Mouse (Mus musculus) kidney, adult 2 months (tissue): Measurements from ENCODE around the gene Medag. TPM values are rescaled to one million over a fixed set of nuclear protein-coding genes. Genes with fewer than 3 reads are reported as not detected.
A peak's percentile ranks its signal among the peaks of the same experiment; 100 is the strongest.

Experiments used
- DNase-seq: peaks from one replicate; pipeline ENCODE4 v3.0.0; 2021
- H3K27ac ChIP-seq: fragments of 200-500 bp; 2 replicates; pipeline ENCODE4 v1.5.1; 2012; ENCODE audit warnings: low read depth, low read length, control low read depth, inconsistent platforms; ENCODE audit not compliant: insufficient read depth
- H3K27me3 ChIP-seq: fragments of 200-500 bp; replicated peaks from 2 replicates; pipeline ENCODE4 v1.6.1; 2012; ENCODE audit warnings: mild to moderate bottlenecking, moderate library complexity, low read length, inconsistent platforms; ENCODE audit not compliant: control insufficient read depth, insufficient read depth
- H3K36me3 ChIP-seq: fragments of 200-500 bp; 2 replicates; pipeline ENCODE4 v1.6.1; 2012; ENCODE audit warnings: mild to moderate bottlenecking, moderate library complexity, low read length, inconsistent platforms; ENCODE audit not compliant: control insufficient read depth, insufficient read depth
- H3K4me1 ChIP-seq: fragments of 200-500 bp; 2 replicates; pipeline ENCODE4 v1.6.1; 2011; ENCODE audit warnings: low read length; ENCODE audit not compliant: control insufficient read depth, insufficient read depth
- H3K4me3 ChIP-seq: fragments of 200-500 bp; 2 replicates; pipeline ENCODE4 v1.5.1; 2011; ENCODE audit warnings: mild to moderate bottlenecking, low read depth, low read length, control low read depth; ENCODE audit not compliant: insufficient read depth
- CTCF ChIP-seq: fragments of 200-500 bp; conservative IDR thresholded peaks from 2 replicates; pipeline ENCODE4 v1.5.1; 2011; ENCODE audit warnings: low read depth, mild to moderate bottlenecking, control low read depth, low read length, moderate library complexity, mixed read lengths; ENCODE audit not compliant: insufficient read depth, insufficient read length
- POLR2A ChIP-seq: fragments of 200-500 bp; IDR thresholded peaks from one replicate; pipeline ENCODE4 v1.6.1; 2011; ENCODE audit warnings: low read depth, low read length, control low read depth
- WGBS: fragments of 180-500 bp; shearing (Covaris S2); methylation state at CpG from one replicate; pipeline ENCODE4 v1.1.7; 2018; 5-methylcytosine and 5-hydroxymethylcytosine counted together
- polyA plus RNA-seq: library from polyadenylated mRNA; depleted of rRNA; stranded (reverse); fragments of >200 nt; gene quantifications from 2 replicates; pipeline ENCODE4 v1.2.3, GENCODE M21; 2012; rRNA removed

The Medag gene
- polyA plus RNA-seq, 1 experiment = 0.61 TPM

DNA sequence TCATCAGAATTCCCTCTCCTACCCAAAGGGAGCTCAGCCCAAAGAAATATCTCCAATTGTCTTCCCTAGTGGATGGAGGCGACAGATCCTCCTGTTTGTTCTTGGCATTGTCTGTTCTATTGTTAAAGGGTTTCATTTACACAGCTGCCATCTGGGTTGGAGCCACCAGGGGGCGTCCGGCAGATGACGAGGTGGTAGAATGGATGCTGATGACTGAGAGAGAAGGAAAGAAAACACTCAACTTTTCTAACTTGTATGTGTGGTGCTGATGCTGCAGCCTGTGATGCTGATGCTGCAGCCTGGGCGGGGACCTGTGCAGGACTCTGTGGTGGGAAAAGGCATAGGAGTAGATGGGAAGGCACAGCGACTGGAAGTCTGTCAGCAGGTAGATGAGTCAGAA, 42.7 kb downstream of the Medag start:
- WGBS = 33% methylated on average over 6 of the region's 6 CpGs
- H3K4me1 ChIP-seq = no peaks in the 10 kb centered on the region
- H3K27me3 ChIP-seq = no peaks in the 10 kb centered on the region
- no peak overlapping the region for H3K27ac ChIP-seq
- no peak overlapping the region for H3K4me3 ChIP-seq
- peak; percentile 81 for TF ChIP-seq CTCF
- no peak for TF ChIP-seq POLR2A
- H3K36me3 ChIP-seq = no peaks in the 10 kb centered on the region
- peak; percentile 74 for DNase-seq

DNA sequence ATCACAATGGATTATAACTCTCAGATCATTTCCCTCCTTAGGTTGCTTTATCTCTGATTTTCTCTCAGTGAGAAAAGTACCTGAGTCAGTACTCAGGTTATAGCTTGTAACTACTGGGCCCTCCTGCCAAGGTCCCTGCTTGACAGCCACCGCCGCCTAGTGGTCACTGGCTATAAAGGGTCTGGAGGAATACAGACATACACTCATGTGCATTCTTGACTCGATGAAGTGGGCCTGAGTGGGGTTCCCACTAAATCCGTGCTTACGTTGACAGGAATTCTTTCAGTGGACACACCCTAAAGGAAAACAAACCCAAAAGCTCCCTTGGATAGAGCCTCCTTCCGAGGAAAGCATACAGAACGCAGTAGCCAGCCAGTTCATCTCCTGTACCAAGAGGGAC, 45.0 kb downstream of the Medag start:
- WGBS = 89% methylated on average over 7 of the region's 7 CpGs
- Histone ChIP-seq H3K27ac (no peak overlapping the region), H3K27me3 (no peaks in the 10 kb centered on the region), H3K4me1 (no peaks in the 10 kb centered on the region), H3K36me3 (no peaks in the 10 kb centered on the region), H3K4me3 (no peak overlapping the region)
- TF ChIP-seq CTCF (no peak), POLR2A (no peak)
- no peak for DNase-seq

DNA sequence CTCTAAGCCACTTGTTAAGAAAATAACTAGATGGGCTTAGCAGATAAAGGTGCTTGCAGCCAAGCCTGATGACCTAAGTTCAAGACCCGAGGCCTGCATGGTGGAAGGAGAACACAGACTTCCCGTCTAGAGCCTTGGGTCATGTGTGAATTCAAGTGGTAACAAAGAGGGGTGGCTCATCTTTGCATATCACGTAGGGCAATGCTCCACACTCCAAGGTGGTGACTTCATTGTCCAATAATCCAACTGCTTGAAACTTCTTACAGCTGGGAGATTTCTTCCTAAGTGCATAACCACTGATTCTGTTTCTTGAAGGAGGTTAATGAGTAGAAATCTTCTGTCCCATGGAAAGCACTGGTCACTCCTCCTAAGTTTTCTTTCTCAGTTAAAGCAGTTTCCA, 50.5 kb downstream of the Medag start:
- H3K27ac ChIP-seq = no peak overlapping the region
- H3K27me3 ChIP-seq = no peaks in the 10 kb centered on the region
- H3K36me3 ChIP-seq = no peaks in the 10 kb centered on the region
- TF ChIP-seq CTCF (no peak), POLR2A (no peak)
- no peak overlapping the region for H3K4me3 ChIP-seq
- DNase-seq = no peak
- 76% methylated on average over 3 of the region's 3 CpGs for WGBS
- no peaks in the 10 kb centered on the region for H3K4me1 ChIP-seq

DNA sequence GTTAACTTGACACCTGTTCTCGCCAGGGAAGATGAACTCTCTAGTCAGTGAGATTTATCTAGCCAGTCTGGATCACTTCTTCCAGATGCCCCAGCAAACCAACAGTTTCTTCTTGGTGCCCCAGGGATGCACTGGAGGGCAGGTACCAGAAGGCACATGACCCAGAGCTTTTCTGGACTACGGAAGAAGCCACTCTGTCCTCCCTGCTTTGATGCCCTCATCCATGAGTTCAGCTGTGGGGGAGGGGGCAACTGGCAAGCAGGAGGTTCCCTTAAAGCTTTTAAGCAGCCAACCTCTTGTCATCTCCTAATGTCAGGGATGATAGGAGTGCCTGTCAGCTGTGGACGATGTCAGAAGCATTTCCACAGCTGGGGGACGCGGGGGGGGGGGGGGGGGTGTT, 53.8 kb downstream of the Medag start:
- DNase-seq = no peak
- no peaks in the 10 kb centered on the region for H3K27me3 ChIP-seq
- WGBS = 41% methylated on average over 5 of the region's 5 CpGs
- no peaks in the 10 kb centered on the region for H3K4me1 ChIP-seq
- no peak for TF ChIP-seq CTCF
- no peak for TF ChIP-seq POLR2A
- H3K27ac ChIP-seq = no peak overlapping the region
- no peak overlapping the region for H3K4me3 ChIP-seq
- H3K36me3 ChIP-seq = no peaks in the 10 kb centered on the region

DNA sequence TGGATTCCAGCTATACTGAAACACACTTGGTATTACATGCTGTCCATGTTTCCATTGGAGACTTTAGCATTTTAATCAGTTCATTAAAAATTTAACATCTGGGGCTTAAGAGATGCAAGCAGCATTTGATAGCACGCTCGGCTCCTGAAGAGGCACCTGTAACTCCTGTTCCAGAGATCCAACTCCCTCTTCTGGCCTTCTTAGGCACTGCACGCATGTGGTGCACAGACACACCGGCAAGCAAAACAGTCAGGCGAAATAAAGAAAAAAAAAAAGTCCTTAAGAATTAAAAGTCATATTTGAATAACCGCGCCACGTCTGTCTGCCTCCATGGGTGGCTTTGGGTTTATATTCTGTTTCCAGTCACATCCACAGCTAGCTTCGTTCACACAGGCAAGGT, 62.6 kb downstream of the Medag start:
- H3K27me3 ChIP-seq = no peaks in the 10 kb centered on the region; the same call in 1 of the 2 replicates
- H3K36me3 ChIP-seq = no peaks in the 10 kb centered on the region
- TF ChIP-seq CTCF (no peak), POLR2A (no peak)
- 97% methylated on average over 9 of the region's 9 CpGs for WGBS
- no peak overlapping the region for H3K27ac ChIP-seq
- no peak for DNase-seq
- no peak overlapping the region for H3K4me3 ChIP-seq
- no peaks in the 10 kb centered on the region for H3K4me1 ChIP-seq

DNA sequence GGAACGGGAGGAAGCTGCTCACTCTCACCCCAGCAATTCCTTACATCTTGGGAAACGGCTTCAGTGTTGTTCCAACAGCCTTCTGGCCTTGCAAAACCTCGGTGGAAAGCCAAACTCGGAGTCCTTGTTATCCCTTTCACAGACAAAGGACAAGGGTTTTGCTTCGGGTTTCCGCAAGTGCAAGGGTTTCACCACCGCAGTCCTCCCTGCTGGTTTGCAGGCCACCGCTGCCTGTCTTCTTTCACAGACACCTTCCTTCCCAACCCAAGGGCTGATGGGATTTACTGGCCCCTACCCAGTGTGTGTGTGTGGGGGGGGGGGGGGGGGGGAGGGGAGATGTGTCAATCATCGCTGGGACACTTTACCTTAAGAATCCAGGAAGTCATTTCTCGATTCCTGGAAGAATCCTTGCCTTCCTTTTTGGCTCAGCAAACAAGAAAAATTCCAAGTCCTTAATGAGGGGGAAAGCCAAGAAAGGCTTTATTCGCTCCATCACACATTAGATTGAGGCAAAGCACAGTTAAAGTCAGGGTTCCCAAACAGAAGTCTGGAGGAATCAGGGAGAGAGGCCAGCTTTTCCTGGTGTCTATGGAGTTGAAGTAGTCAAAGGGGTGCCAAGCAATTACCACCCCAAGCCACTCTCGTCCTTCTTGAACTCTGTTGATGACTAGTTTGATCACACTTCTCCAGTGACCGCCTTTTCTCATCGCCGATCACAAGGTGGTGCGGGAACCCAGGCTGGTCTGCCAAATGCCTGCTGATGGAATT, 63.3 kb downstream of the Medag start:
- H3K4me3 ChIP-seq = no peak overlapping the region
- WGBS = 74% methylated on average over 16 of the region's 16 CpGs
- H3K27ac ChIP-seq = no peak overlapping the region
- no peak for TF ChIP-seq POLR2A
- TF ChIP-seq CTCF = no peak
- no peaks in the 10 kb centered on the region; the same call in 1 of the 2 replicates for H3K27me3 ChIP-seq
- H3K4me1 ChIP-seq = no peaks in the 10 kb centered on the region
- H3K36me3 ChIP-seq = no peaks in the 10 kb centered on the region
- DNase-seq = no peak

Other genes with a start within 250 kb of the Medag start
- gene Uspl1, start 227.4 kb upstream of the Medag start, polyA plus RNA-seq = 9.4 and 9.9 TPM in 2 replicates
- 33.6 and 48.1 TPM in 2 replicates for gene Hmgb1, start 227.3 kb upstream of the Medag start, polyA plus RNA-seq
- gene Alox5ap, start 147.0 kb upstream of the Medag start, polyA plus RNA-seq = 12.7 and 15.8 TPM in 2 replicates
- gene Tex26, start 27.9 kb downstream of the Medag start, polyA plus RNA-seq = not detected in 2 replicates
- 0.03 TPM in 1 of 2 replicates, not detected in the other for gene Wdr95, start 116.9 kb downstream of the Medag start, polyA plus RNA-seq
- 21.7 and 24.0 TPM in 2 replicates for gene Hsph1, start 224.6 kb downstream of the Medag start, polyA plus RNA-seq